In genomic region chr4:141246998-141247350, GRCm38 (mm10) we compare ENCODE assay signal across 10 mouse cellular contexts. TPM values are rescaled to one million over a fixed set of nuclear protein-coding genes. Genes with fewer than 3 reads are reported as not detected.
DNase-seq lines count a peak whose midpoint lies in the region; ATAC-seq and TF ChIP-seq lines count a peak whose summit lies in the region.
"Had no signal": no experiment of that assay in that cellular context is flagged by ENCODE, and none has a peak within 500 bp of the region (broad histone marks: within the 10 kb centered on the region; RNA-seq: fewer than 3 reads in every experiment).

No protein-coding gene starts in this region.

- no peak for ATAC-seq in kidney, embryonic 16.5 days (ENCODE audit: low FRiP score, low TSS enrichment)
- ATAC-seq in embryonic facial prominence, embryonic 12.5 days (ENCODE audit: insufficient number of reproducible peaks, insufficient read depth, low FRiP score, low TSS enrichment) = no peak
- no peak for ATAC-seq in hindbrain, embryonic 15.5 days (ENCODE audit: low FRiP score, low read depth)

- H3ac ChIP-seq in myocyte (ENCODE audit: control insufficient read depth, insufficient read length) = no peak overlapping the region

- WGBS in kidney, embryonic 16.5 days = 7% methylated on average over 17 of the region's 17 CpGs
- WGBS in embryonic facial prominence, embryonic 12.5 days = 3% methylated on average over 17 of the region's 17 CpGs
- WGBS in hindbrain, embryonic 15.5 days = 3% methylated on average over 17 of the region's 17 CpGs
- 21% methylated on average over 17 of the region's 17 CpGs for WGBS in kidney, adult 2 months

- peaks cover 58% of the 10 kb centered on the region for H3K4me1 ChIP-seq in kidney, embryonic 16.5 days (ENCODE audit: insufficient read depth, low read length)
- peaks cover 45% of the 10 kb centered on the region for H3K4me1 ChIP-seq in embryonic facial prominence, embryonic 12.5 days
- H3K4me1 ChIP-seq in hindbrain, embryonic 15.5 days (replicated peaks) = peaks cover 55% of the 10 kb centered on the region
- H3K4me1 ChIP-seq in kidney, adult 2 months (ENCODE audit: control insufficient read depth, insufficient read depth, low read length) = peaks cover 14% of the 10 kb centered on the region

- no peak for DNase-seq in kidney, adult 8-10 months
- DNase-seq in c-Kit-positive CD71-positive TER-119-positive erythroid progenitor cells, embryonic 14.5 days (ENCODE audit: low spot score) = no peak
- DNase-seq in kidney, adult 2 months = no peak
- no peak for DNase-seq in kidney, postnatal 36 days
- DNase-seq: thymus, postnatal 14 days had no signal

- H3K9me3 ChIP-seq in kidney, embryonic 16.5 days (ENCODE audit: low read length) = no peaks in the 10 kb centered on the region
- H3K9me3 ChIP-seq in embryonic facial prominence, embryonic 12.5 days = no peaks in the 10 kb centered on the region
- H3K9me3 ChIP-seq in hindbrain, embryonic 15.5 days = no peaks in the 10 kb centered on the region
- H3K9me3 ChIP-seq: megakaryocyte, embryonic 14.5 days had no signal

- TF ChIP-seq CTCF in kidney, adult 2 months (conservative IDR thresholded peaks at IDR 0.05; ENCODE audit: insufficient read depth, insufficient read length, low read depth, low read length) = no peak

- H3K9ac ChIP-seq in kidney, embryonic 16.5 days (replicated peaks; ENCODE audit: low read length) = peak overlapping the region; percentile 49
- H3K9ac ChIP-seq in embryonic facial prominence, embryonic 12.5 days = peak overlapping the region; percentile 15; the same call in 1 of the 2 replicates
- no peak overlapping the region for H3K9ac ChIP-seq in hindbrain, embryonic 15.5 days

- peak overlapping the region; percentile 66 for H3K4me2 ChIP-seq in kidney, embryonic 16.5 days (replicated peaks; ENCODE audit: low read depth, low read length)
- peak overlapping the region; percentile 61 for H3K4me2 ChIP-seq in embryonic facial prominence, embryonic 12.5 days (replicated peaks)
- peak overlapping the region; percentile 63 for H3K4me2 ChIP-seq in hindbrain, embryonic 15.5 days
- peak overlapping the region; percentile 99 for H3K4me2 ChIP-seq in myocyte (ENCODE audit: low read depth)

- peaks cover 53% of the 10 kb centered on the region for H3K27me3 ChIP-seq in kidney, embryonic 16.5 days (ENCODE audit: insufficient read depth, low read length)
- H3K27me3 ChIP-seq in embryonic facial prominence, embryonic 12.5 days = peaks cover 85% of the 10 kb centered on the region
- peaks cover 41% of the 10 kb centered on the region for H3K27me3 ChIP-seq in hindbrain, embryonic 15.5 days
- no peaks in the 10 kb centered on the region for H3K27me3 ChIP-seq in myocyte (ENCODE audit: control insufficient read depth, insufficient read depth, insufficient read length)
- no peaks in the 10 kb centered on the region for H3K27me3 ChIP-seq in kidney, adult 2 months (replicated peaks; ENCODE audit: control insufficient read depth, insufficient read depth, low read length)

- peak overlapping the region; percentile 50 for H3K4me3 ChIP-seq in kidney, embryonic 16.5 days (ENCODE audit: low read length)
- H3K4me3 ChIP-seq in embryonic facial prominence, embryonic 12.5 days = peak overlapping the region; percentile 41; the same call in 1 of the 2 replicates
- 0 out of 2 replicates have a peak overlapping the region, but pooled peaks have one; percentile 42 for H3K4me3 ChIP-seq in hindbrain, embryonic 15.5 days
- peak overlapping the region; percentile 31 for H3K4me3 ChIP-seq in myocyte
- H3K4me3 ChIP-seq in kidney, adult 2 months (ENCODE audit: insufficient read depth, low read depth, low read length) = no peak overlapping the region

- TF ChIP-seq POLR2A in myocyte (IDR thresholded peaks at IDR 0.05; ENCODE audit: insufficient read length, low read depth) = no peak
- no peak for TF ChIP-seq POLR2A in kidney, adult 2 months (IDR thresholded peaks at IDR 0.05; ENCODE audit: low read depth, low read length)

- no peaks in the 10 kb centered on the region for H3K79me2 ChIP-seq in myocyte (ENCODE audit: control insufficient read depth, insufficient read depth)

- H3K36me3 ChIP-seq in kidney, embryonic 16.5 days (ENCODE audit: insufficient read depth, low read length) = no peaks in the 10 kb centered on the region
- H3K36me3 ChIP-seq in embryonic facial prominence, embryonic 12.5 days = no peaks in the 10 kb centered on the region
- no peaks in the 10 kb centered on the region for H3K36me3 ChIP-seq in hindbrain, embryonic 15.5 days
- peaks cover 6% of the 10 kb centered on the region for H3K36me3 ChIP-seq in myocyte (ENCODE audit: control insufficient read depth, insufficient read depth)
- H3K36me3 ChIP-seq in kidney, adult 2 months (ENCODE audit: control insufficient read depth, insufficient read depth, low read length) = no peaks in the 10 kb centered on the region

- H3K27ac ChIP-seq in kidney, embryonic 16.5 days (ENCODE audit: low read length) = no peak overlapping the region
- H3K27ac ChIP-seq in embryonic facial prominence, embryonic 12.5 days = no peak overlapping the region
- no peak overlapping the region for H3K27ac ChIP-seq in hindbrain, embryonic 15.5 days (replicated peaks)
- no peak overlapping the region for H3K27ac ChIP-seq in kidney, adult 2 months (ENCODE audit: insufficient read depth, low read depth, low read length)

TF ChIP-seq in myocyte, 11 proteins besides CTCF, POLR2A, EP300 and RAD21:
- TF ChIP-seq REST (IDR thresholded peaks at IDR 0.05; ENCODE audit: insufficient read depth, insufficient read length) (no peak), SRF (IDR thresholded peaks at IDR 0.05; ENCODE audit: control insufficient read depth, insufficient read length, low read depth) (no peak), CEBPB (IDR thresholded peaks at IDR 0.05; ENCODE audit: insufficient read depth, poor library complexity, severe bottlenecking) (no peak), TCF12 (IDR thresholded peaks at IDR 0.05; ENCODE audit: insufficient read depth, poor library complexity, severe bottlenecking) (no peak), TCF3 (IDR thresholded peaks at IDR 0.05; ENCODE audit: insufficient read length, low read depth) (no peak), E2F4 (IDR thresholded peaks at IDR 0.05; ENCODE audit: insufficient read depth) (no peak), USF1 (IDR thresholded peaks at IDR 0.05; ENCODE audit: low read depth) (no peak), MYOG (IDR thresholded peaks at IDR 0.05; ENCODE audit: control insufficient read depth in 1 of 3, insufficient read depth in 1 of 3, insufficient read length in 2 of 3, low read depth in 2 of 3) (no peak), POLR2AphosphoS2 (IDR thresholded peaks at IDR 0.05; ENCODE audit: insufficient read length, low read depth) (no peak), MAX (IDR thresholded peaks at IDR 0.05; ENCODE audit: low read depth) (no peak), MYOD1 (IDR thresholded peaks at IDR 0.05; ENCODE audit: control insufficient read depth in 1 of 3, insufficient read length in 2 of 3, low read depth in 2 of 3) (no peak)

RNA-seq across cellular contexts. Expression of gene Arhgef19, which starts 7.7 kb away (rescaled TPM):
- 9.6 and 11.2 TPM in 2 replicates for polyA plus RNA-seq in kidney, embryonic 16.5 days (2015; fragmentation: Nextera tagmentation; extraction: Ambion mirVana)
- polyA plus RNA-seq in embryonic facial prominence, embryonic 12.5 days (2016; fragmentation: Nextera tagmentation; extraction: Ambion mirVana) = 17.0 and 19.2 TPM in 2 replicates
- polyA plus RNA-seq in hindbrain, embryonic 15.5 days (2015; fragmentation: Nextera tagmentation; extraction: Ambion mirVana) = 1.5 and 1.7 TPM in 2 replicates
- 28.6 TPM for polyA plus RNA-seq in myocyte (2012; fragmentation: generic; extraction: Trizol)
- polyA plus RNA-seq in kidney, adult 2 months (2012; rRNA removed) = 4.9 and 5.1 TPM in 2 replicates

RNA-seq across cellular contexts. Expression of gene Rsg1, which starts 33.2 kb away (rescaled TPM):
- polyA plus RNA-seq in kidney, embryonic 16.5 days (2015; fragmentation: Nextera tagmentation; extraction: Ambion mirVana) = 8.1 and 9.2 TPM in 2 replicates
- 7.6 and 8.6 TPM in 2 replicates for polyA plus RNA-seq in embryonic facial prominence, embryonic 12.5 days (2016; fragmentation: Nextera tagmentation; extraction: Ambion mirVana)
- 7.8 and 10.9 TPM in 2 replicates for polyA plus RNA-seq in hindbrain, embryonic 15.5 days (2015; fragmentation: Nextera tagmentation; extraction: Ambion mirVana)
- 0.78 TPM for polyA plus RNA-seq in myocyte (2012; fragmentation: generic; extraction: Trizol)
- 1.2 and 1.6 TPM in 2 replicates for polyA plus RNA-seq in kidney, adult 2 months (2012; rRNA removed)

RNA-seq across cellular contexts. Expression of gene Epha2, which starts 54.1 kb away (rescaled TPM):
- polyA plus RNA-seq in kidney, embryonic 16.5 days (2015; fragmentation: Nextera tagmentation; extraction: Ambion mirVana) = 8.3 and 8.6 TPM in 2 replicates
- polyA plus RNA-seq in embryonic facial prominence, embryonic 12.5 days (2016; fragmentation: Nextera tagmentation; extraction: Ambion mirVana) = 3.4 and 3.5 TPM in 2 replicates
- 1.4 and 1.5 TPM in 2 replicates for polyA plus RNA-seq in hindbrain, embryonic 15.5 days (2015; fragmentation: Nextera tagmentation; extraction: Ambion mirVana)
- polyA plus RNA-seq in myocyte (2012; fragmentation: generic; extraction: Trizol) = 46.8 TPM
- 8.1 and 9.6 TPM in 2 replicates for polyA plus RNA-seq in kidney, adult 2 months (2012; rRNA removed)
